Mouse (Mus musculus): ENCODE results near the gene Dnajc13. TPM values are rescaled to one million over a fixed set of nuclear protein-coding genes. Genes with fewer than 3 reads are reported as not detected.

Dnajc13 gene
- polyA plus RNA-seq, 1 experiment = 79.7 TPM

DNA sequence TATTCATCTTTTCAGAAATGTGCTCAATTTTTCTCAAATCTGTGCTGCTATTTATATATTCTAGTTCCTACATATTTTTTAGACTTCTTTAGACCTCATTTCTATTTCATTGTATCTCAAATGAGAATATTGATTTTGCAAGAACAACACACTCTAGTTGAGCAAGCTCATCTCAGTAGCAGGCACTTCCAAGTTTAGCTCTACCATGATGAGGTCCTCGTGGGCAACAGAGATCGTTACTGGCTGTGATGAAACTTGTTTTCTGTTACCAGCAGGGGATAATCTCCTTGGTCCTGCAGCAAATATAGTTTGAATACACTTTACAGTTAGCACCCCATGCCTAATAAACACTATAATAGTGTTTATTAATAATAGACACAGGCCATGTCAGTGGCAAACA is 6.6 kb downstream of the Dnajc13 start:
- no peak for DNase-seq (ENCODE audit: extremely low spot score in 1 of 2, low spot score in 1 of 2)

DNA sequence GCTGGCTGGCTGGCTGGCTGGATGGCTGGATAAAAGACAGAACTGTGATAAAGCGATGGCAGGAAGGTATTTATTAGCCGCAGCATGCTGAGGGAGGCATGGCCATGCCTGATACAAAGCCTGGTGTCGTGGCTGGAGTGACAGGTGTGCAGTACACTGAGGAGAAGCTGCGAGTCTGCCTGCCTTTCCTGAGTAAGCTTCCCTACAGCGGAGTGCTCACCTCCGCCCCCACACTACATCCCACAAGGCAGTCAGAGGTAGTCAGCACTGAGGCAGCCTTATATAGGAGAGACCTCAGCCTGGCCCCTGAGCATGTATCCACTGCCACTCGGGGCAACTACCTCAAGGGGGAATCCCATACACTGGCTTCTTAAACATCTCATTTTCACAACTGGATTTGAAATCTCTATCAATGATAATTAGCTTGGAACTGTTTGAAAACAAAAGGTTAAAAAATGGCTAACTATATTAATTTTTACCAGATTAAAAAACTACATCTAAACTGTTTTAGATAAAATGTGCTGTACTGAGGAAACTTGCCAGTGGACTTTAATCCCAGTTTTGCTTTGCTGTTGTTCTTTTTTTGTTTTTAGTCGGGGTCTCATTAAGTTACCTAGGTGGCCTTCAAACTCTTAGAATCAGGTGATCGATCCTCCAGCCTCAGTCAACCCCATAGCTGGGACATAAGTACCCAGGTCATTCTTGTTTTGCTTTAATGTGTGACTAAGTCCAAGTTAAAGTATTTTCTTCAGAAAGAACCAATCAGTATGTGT is 8.1 kb downstream of the Dnajc13 start:
- peak in 1 of 2 experiments; percentile 47 for DNase-seq (ENCODE audit: extremely low spot score in 1 of 2, low spot score in 1 of 2)

DNA sequence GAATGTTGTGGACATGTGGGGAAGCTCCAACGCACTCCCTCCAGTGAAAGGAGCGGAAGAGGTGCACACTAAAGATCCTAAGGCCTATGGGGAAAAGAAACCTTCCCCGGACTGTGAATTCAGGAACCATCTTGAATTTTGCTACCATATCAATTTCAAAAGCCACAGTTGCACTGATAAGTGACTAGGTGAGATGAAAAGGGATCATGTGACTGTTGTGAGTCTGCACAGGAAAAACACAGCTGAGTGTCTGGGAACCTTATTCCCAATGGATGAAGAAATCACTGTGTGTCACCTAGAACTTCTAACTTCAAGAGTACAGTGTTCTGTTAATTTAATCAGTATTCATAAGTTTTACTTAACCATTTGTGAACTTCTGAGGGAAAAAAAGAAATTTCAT is 10.1 kb downstream of the Dnajc13 start:
- DNase-seq (ENCODE audit: extremely low spot score in 1 of 2, low spot score in 1 of 2) = no peak

DNA sequence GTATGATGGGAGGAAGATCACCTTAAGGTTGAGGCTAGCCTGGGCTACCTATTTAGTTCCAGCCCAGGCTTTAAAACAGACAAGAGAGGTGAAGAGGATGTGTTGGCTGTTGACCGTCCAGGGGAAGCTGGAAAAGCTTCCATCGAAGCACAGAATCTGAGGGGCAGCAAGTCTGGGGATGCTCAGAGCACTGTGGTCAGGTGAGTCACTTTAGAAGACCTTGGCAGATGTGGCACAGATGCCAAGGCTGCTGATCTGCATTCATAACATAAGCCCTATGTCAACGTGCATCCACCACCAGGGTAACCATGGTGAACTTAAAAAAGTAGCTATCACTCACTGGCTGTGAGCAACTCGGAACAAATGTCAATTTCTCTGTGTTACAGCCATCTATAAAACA is 11.0 kb downstream of the Dnajc13 start:
- DNase-seq (ENCODE audit: extremely low spot score in 1 of 2, low spot score in 1 of 2) = no peak

DNA sequence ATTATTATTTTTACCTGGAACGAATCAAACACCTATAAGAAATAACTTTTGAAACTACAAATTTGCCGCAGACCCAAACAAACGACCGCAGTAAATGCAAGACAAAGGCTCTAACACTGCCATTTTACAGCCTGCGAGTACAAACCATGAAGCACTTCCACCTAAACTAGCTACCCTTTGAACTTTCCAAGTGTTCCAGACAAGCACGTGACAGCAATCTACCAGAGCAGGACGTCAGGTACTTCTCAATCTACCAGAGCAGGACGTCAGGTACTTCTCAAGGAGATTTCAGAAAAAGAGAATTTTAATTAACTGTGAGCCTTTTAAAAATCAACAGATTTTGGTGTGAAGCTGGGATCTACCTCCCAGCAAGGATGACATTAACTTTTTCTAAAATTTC is 11.6 kb downstream of the Dnajc13 start:
- no peak for DNase-seq (ENCODE audit: extremely low spot score in 1 of 2, low spot score in 1 of 2)

DNA sequence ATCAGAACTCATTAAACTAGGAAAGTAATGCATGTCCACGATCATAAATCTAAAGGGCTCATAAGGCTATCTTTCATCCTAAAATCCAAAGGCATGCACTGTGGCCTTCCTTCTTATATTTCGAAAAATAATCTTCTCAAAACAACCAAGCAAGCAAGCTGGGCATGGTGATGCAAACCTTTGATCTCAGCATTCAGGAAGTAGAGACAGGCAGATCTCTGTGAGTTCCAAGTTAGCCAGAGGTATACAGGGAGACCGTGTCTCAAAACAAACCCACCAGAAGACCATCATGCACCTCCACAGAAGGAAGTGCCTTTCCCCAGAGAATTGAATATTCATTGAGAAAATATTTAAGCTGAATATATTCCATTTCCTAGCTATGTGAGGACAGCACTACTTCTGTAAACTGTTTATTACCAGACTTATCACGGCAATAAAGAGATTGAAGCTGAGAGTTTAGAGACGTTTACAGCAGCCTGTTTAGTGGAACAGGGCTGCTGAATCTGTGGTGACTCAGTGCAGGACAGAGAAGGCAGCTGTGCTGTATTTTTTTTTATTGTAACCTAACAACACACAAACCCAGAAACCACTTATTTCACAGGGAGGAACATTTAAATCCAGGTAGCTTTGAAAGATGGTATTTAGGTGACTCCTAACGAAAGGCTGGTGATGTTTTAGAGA is 15.3 kb downstream of the Dnajc13 start:
- no peak for DNase-seq (ENCODE audit: extremely low spot score in 1 of 2, low spot score in 1 of 2)

DNA sequence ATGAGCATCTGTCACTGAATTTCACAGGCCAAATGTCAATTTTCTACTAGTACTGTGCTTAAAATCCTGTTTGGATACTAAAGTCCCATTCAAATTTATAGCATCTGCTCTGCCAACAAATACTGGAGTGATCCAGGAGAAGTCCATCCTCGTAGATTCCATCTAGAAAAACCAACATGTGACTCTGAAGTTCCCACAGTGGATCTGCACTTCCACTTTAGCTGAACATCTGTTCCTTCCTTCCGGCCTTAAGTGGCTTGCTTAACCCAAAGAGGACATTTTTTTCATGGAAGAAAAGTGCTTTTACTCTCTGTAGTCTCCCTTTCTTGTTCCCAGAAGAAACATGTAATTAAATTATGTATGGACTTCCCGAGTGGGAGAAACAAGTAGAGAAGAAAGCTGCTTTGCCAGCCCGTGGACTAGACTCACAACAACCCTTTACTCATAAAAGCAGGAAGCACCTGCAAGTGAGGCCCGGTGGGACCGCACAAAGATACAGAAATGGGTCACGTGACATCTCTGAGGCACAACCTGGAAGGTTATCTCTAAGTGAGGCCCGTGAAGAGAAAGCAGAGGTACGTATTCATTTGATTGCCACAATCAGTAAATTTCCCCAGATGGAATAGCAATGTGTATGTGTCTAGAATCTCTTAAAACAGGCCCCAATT is 18.8 kb downstream of the Dnajc13 start:
- DNase-seq (ENCODE audit: extremely low spot score in 1 of 2, low spot score in 1 of 2) = no peak

DNA sequence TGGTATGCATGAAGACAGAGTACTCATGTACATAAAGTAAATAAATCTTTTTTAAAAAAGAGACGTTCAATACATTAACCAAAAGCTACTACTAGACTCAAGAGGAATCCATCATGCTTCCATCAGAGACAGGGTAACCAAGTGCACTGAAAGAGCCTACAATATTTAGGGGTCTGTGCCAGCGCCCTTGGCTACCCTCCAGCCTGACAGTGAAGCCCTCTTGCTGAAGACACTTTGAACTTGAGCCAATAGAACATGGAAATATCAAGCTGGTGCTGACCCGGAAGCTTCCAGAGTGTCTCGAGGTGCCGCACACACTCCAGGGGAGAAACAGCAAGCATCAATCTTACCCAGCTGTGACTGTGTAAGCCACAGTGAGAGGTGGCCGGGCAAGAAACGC is 22.6 kb downstream of the Dnajc13 start:
- no peak for DNase-seq (ENCODE audit: extremely low spot score in 1 of 2, low spot score in 1 of 2)

DNA sequence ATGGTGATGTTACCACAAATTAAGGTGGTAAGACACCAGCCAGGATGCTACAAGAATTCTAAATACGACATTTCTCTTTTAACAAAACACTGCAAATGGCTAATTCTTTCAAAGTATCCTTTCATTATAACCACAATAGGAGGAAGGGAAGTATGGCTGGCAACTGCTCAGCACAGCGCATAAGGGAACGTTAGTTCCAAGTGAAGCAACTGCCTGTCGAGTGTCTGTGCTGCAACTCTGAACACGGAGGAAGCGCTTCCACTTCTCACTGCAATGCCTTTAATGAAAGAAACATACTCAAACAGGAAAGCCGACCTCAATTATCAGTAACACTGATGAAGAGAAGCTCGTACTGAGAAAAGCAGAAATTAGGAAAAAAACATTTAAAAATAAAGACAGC is 23.7 kb downstream of the Dnajc13 start:
- DNase-seq (ENCODE audit: extremely low spot score in 1 of 2, low spot score in 1 of 2) = no peak

DNA sequence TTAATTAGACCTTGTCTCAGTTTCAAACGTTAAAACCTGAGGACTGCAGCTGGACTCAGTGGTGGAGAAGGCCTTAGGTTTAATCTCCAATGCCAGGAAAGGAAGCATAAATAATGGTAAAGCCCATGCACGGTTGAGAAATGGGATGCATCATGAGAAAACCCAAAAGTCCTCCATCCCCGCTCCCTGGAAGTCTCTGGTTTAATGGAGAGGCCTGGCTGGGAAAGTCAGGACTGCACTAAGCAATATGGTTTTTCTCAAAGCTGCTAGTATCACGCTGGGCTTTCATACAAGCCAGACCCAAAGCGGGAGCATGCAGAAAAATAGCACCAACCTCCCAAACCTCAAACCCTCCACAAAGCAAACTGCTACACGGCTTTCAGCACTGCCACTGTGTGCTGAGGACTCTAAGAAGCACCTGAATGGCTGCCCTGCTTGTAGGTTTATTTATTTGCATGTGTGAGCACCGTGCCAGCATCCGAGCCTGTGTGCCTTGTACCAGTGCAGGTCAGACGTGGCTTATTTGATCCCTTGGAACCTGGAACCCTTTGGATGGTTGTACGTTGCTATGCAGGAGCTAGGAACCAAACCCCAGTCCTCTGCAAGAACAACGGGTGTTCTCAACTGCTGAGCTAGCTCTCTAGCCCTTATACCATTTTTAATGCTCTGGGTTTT is 26.3 kb downstream of the Dnajc13 start:
- no peak for DNase-seq (ENCODE audit: extremely low spot score in 1 of 2, low spot score in 1 of 2)

DNA sequence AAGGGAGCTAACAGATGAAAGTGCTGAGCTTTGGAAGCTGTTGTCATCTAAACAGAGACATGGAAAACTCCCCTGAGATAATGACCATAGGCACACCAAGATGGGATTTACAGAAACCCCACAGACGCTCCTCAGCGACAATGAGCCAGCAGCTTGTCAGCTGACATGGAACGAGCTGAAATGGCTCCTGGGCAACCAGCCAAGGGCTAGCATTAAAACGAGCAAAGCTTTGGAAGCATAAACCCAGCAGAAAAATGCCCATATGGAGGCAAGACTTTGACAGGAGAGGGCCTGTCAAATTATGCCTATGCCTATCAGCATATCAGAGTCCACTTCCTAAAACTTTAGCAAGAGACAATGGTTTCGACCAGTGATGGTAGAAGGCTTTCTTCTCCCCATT is 27.0 kb downstream of the Dnajc13 start:
- DNase-seq (ENCODE audit: extremely low spot score in 1 of 2, low spot score in 1 of 2) = peak in 1 of 2 experiments; percentile 54

DNA sequence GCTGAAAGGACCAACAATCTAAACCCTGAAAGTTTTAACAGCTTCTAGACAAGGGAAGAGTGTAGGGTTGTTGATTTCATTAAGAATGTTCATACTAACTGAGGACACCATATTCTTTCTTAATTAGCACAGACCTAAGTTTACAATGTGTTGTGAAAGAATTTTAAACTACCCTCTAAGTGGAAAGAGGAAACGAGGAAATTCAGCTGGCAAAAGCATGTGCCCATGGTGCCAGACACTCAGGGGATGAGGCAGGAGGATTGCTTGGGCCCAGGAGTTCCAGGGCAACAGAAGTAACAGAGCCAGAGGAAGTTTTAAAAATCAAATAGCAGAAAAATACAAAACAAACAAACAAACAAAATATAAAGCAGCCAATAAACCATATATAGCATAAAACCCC is 28.9 kb downstream of the Dnajc13 start:
- no peak for DNase-seq (ENCODE audit: extremely low spot score in 1 of 2, low spot score in 1 of 2)

DNA sequence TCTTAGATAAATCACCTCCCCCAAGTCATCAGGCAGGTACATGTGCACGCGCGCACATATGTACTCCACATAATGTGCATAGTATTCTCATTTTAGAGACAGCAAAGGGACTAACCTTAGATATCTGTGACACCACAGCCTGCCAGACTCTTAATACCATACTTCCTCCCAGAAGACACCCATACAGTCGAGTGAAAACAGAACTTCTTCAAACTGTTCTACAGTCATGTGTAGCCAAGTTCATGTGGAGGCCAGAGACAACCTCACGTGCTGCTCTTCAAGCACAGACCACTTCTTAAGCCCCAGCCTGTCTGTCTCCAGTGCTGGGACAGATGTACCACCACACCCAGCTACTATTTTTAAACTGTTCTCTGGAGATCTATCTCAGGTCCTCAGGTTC is 29.7 kb downstream of the Dnajc13 start:
- no peak for DNase-seq (ENCODE audit: extremely low spot score in 1 of 2, low spot score in 1 of 2)

DNA sequence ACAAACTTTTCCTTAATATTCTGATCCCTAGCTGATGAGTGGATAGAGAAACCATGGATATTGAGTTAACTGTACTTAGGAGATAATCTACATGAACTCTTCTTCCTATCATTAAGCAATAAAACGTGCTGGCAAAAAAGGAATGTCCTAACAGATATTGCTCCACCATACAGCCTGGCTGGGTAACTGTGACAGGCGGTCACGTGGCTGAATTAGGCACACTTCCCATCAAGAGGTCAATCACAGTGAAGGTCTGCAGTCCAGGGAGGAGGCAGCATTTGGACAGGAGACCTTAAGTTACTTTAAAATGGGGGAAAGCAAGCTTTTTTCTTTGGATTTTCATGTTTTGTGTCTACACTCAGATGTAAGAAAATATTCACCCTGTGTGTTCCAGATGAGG is 30.7 kb downstream of the Dnajc13 start:
- DNase-seq (ENCODE audit: extremely low spot score in 1 of 2, low spot score in 1 of 2) = no peak

DNA sequence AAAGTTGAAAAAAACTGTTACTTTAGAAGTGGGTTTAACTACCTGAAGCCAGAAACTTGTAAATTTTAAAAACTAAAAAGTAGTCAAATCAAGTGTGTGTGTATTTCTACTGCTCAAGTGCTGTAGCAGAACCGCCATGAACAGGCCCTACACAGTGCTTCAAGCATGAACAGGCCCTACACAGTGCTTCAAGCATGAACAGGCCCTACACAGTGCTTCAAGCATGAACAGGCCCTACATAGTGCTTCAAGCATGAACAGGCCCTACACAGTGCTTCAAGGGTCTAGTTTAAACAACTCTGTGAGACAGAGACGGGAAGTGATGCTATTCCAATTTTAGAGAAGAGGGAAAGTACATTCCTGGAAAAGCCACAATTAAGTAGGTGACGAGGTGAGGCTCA is 51.3 kb downstream of the Dnajc13 start:
- no peak for DNase-seq (ENCODE audit: extremely low spot score in 1 of 2, low spot score in 1 of 2)

DNA sequence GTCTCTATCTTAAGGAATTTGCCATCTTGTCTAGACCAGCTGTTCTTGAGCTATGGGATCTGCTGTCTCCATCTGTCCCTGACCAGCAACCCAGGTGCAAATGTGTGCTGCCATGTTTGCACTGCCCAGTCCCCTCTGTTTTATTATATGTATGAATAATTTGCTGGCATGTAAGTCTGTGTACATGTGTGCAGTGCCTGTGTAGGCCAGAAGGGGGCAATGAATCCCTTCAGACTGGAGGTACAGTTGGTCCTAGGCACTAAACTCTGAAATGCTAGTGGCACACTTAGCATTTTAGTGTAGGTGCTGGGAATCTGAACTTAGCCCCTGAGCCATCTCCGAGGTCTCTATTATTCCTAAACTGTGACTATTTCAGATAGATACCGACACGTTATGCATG is 58.9 kb downstream of the Dnajc13 start:
- peak in 1 of 2 experiments; percentile 69 for DNase-seq (ENCODE audit: extremely low spot score in 1 of 2, low spot score in 1 of 2)

DNA sequence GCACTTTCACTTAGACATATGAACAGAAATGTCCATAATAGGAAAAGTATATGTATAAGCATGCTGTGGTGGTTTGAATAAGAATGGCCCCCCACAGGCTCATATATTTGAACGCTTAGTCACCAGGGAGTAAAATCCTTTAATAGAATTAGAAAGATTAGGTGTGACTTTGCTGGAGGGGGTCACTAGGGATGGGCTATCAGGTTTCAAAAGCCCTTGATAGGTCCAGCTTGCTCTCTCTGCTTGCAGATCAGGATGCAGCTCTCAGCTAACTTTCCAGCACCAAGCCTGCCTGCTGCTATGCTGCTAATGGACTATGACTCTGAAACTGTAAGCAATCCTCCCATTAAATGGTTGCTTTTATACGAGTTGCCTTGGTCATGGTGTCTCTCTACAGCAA is 68.2 kb downstream of the Dnajc13 start:
- no peak for DNase-seq (ENCODE audit: extremely low spot score in 1 of 2, low spot score in 1 of 2)

DNA sequence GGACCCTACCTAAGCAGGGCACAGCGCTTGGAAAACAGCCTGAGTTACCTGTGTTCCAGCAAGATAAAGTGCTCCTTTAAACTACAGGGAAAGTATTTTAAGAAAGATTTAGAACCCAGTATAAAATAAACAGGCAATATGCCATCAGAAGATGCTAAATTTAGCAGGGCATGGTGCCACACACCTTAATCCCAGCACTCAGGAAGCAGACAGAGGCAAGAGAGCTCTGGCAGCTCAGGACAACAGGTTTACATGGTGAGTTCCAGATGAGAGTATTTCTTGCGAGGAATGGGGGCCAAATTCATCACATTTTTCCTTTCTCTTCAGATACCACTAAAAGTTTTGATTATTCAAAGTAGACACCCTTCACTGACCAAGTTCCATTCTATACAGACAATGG is 68.8 kb downstream of the Dnajc13 start:
- no peak for DNase-seq (ENCODE audit: extremely low spot score in 1 of 2, low spot score in 1 of 2)

DNA sequence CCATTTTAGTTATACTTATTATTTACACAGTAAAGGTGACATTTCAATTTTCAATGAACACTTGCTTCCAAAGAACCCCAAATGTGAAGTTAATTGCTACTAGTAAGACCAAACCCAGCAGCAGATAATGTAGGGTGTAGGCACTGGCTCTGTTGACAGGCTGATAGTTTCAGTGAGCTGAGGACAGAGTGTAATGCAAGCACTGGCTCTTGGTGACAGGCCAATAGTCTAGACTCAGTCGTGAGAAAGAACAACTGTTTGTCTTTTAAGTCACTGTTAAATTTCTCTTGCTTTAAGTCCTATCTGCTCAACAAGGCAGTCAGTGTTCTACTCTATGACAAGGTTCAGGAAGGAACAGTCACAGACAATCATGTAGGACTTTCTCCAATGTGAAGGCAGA is 69.4 kb downstream of the Dnajc13 start:
- DNase-seq (ENCODE audit: extremely low spot score in 1 of 2, low spot score in 1 of 2) = no peak

DNA sequence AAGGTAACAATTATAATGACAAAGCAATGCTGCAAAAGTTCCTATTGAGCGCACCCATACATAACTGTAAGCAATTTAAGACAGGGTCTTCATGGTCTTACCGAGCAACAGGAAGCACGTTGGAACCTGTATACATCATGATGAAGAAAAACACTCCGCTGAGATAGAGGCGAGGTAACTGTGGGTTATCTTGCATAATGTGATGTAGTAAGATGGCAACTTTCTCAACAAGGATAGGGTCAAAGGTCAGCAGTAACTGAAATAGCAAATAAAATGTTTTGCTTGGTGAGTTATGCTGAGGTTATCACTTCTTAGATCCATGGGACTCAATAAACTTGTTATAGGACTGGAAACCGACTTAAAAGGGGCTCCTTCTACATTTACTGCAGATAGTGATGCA is 70.2 kb downstream of the Dnajc13 start:
- no peak for DNase-seq (ENCODE audit: extremely low spot score in 1 of 2, low spot score in 1 of 2)

DNA sequence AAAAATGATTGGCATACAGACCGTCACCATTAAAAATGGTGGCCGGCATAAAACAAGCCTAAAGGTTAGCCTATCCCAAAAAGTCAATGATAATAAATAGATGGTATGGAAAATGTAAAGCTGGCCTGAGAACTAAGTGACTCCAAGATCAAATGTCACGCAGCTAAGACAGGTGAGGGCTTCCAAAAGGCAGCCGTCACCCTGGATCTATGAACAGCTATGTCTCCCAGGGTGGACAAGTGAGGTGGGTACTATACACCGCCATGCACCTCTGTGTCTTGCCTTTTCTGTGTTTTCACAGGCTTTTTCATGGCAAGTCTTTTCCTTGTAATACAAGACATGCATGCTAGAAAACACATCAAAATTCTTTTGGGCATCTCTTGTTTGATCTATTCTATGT is 73.1 kb downstream of the Dnajc13 start:
- DNase-seq (ENCODE audit: extremely low spot score in 1 of 2, low spot score in 1 of 2) = no peak
